Comparison of ENCODE assay signal across 8 mouse cellular contexts in genomic region chr4:127169346-127170221, GRCm38 (mm10). TPM values are rescaled to one million over a fixed set of nuclear protein-coding genes. Genes with fewer than 3 reads are reported as not detected.
DNase-seq lines count a peak whose midpoint lies in the region; ATAC-seq and TF ChIP-seq lines count a peak whose summit lies in the region.

No protein-coding gene starts in this region.

- H3K9ac ChIP-seq in lung, postnatal 0 days (replicated peaks; ENCODE audit: low read depth) = no peak overlapping the region

- 0 out of 2 replicates have a peak, but pooled peaks cover 3% of the 10 kb centered on the region for H3K4me1 ChIP-seq in lung, postnatal 0 days (ENCODE audit: insufficient read depth, low read depth, low read length)
- no peaks in the 10 kb centered on the region for H3K4me1 ChIP-seq in bone marrow macrophage, adult 2 months (ENCODE audit: control insufficient read depth, insufficient read depth, low read length)
- H3K4me1 ChIP-seq in olfactory bulb, adult 2 months (ENCODE audit: control insufficient read depth, insufficient read depth, low read length) = peaks cover 25% of the 10 kb centered on the region

- TF ChIP-seq CTCF in lung, postnatal 0 days (IDR thresholded peaks at IDR 0.05) = no peak
- no peak for TF ChIP-seq CTCF in bone marrow macrophage, adult 2 months (IDR thresholded peaks at IDR 0.05; ENCODE audit: low read depth, low read length)
- TF ChIP-seq CTCF in olfactory bulb, adult 2 months (IDR thresholded peaks at IDR 0.05; ENCODE audit: insufficient read depth, low read depth, low read length) = no peak

- TF ChIP-seq POLR2A in bone marrow macrophage, adult 2 months (IDR thresholded peaks at IDR 0.05; ENCODE audit: borderline replicate concordance, low read depth, low read length) = no peak
- no peak for TF ChIP-seq POLR2A in olfactory bulb, adult 2 months (IDR thresholded peaks at IDR 0.05; ENCODE audit: insufficient read depth, low read depth, low read length)

- peak; percentile 14 for ATAC-seq in lung, postnatal 0 days
- no peak for ATAC-seq in erythroid progenitor cell, adult 5-6 weeks (replicated peaks; ENCODE audit: low FRiP score, poor library complexity, severe bottlenecking)

- H3K4me2 ChIP-seq in lung, postnatal 0 days (replicated peaks; ENCODE audit: low read depth, low read length) = peak overlapping the region; percentile 100

- no peak overlapping the region for H3K27ac ChIP-seq in lung, postnatal 0 days (ENCODE audit: low read length)
- no peak overlapping the region for H3K27ac ChIP-seq in bone marrow macrophage, adult 2 months (ENCODE audit: insufficient read depth, low read depth, low read length)
- peak overlapping the region; percentile 91 for H3K27ac ChIP-seq in olfactory bulb, adult 2 months (ENCODE audit: insufficient read depth, low read depth, low read length)

- peaks cover 17% of the 10 kb centered on the region for H3K27me3 ChIP-seq in lung, postnatal 0 days (replicated peaks; ENCODE audit: insufficient read depth, low read length)

- no peaks in the 10 kb centered on the region for H3K9me3 ChIP-seq in lung, postnatal 0 days (ENCODE audit: low read length)

- peak overlapping the region; percentile 60 for H3K4me3 ChIP-seq in lung, postnatal 0 days (ENCODE audit: low read depth, low read length)
- peak overlapping the region; percentile 61 for H3K4me3 ChIP-seq in bone marrow macrophage, adult 2 months (ENCODE audit: insufficient read depth, low read length)
- H3K4me3 ChIP-seq in olfactory bulb, adult 2 months (ENCODE audit: insufficient read depth, low read depth, low read length) = peak overlapping the region; percentile 93

- DNase-seq in lung, postnatal 0 days (ENCODE audit: low spot score) = no peak
- no peak for DNase-seq in lung, postnatal 4 days
- DNase-seq in embryo, embryonic 11 days = peak; percentile 55
- DNase-seq in heart, postnatal 14 days = peak; percentile 9 to 16
- DNase-seq in liver = peak; percentile 36

- TF ChIP-seq EP300 in lung, postnatal 0 days (IDR thresholded peaks at IDR 0.05) = no peak

- intact Hi-C loops in heart, postnatal 14 days (cut with DNase I) = no loop called here

- WGBS in lung, postnatal 0 days = 3% methylated on average over 35 of the region's 51 CpGs
- 3% methylated on average over 51 of the region's 51 CpGs for WGBS in olfactory bulb, adult 2 months

- H3K36me3 ChIP-seq in lung, postnatal 0 days (ENCODE audit: insufficient read depth, low read length) = no peaks in the 10 kb centered on the region

RNA-seq across cellular contexts. Expression of gene Dlgap3, which starts 0.6 kb away (rescaled TPM):
- 0.10 and 0.18 TPM in 2 replicates for polyA plus RNA-seq in lung, postnatal 0 days (2015; fragmentation: Nextera tagmentation; extraction: Ambion mirVana)
- polyA plus RNA-seq in bone marrow macrophage, adult 2 months (2012; ENCODE audit: insufficient read depth, insufficient read length, missing spikeins) = not detected in 2 replicates
- total RNA-seq in heart, postnatal 14 days (2021) = under 1 TPM; 0.26 to 0.29 TPM
- not detected in 2 replicates for polyA plus RNA-seq in olfactory bulb, adult 2 months (2012; ENCODE audit: insufficient read depth, insufficient read length, low replicate concordance, missing spikeins)
- total RNA-seq in erythroid progenitor cell, adult 5-6 weeks (2015; ENCODE audit: low replicate concordance) = not detected in 2 replicates
- total RNA-seq in erythroid progenitor cell, adult 5-6 weeks (2017; ENCODE audit: low replicate concordance) = not detected in 2 replicates

RNA-seq across cellular contexts. Expression of gene Tmem35b, which starts 46.1 kb away (rescaled TPM):
- 19.7 and 27.7 TPM in 2 replicates for polyA plus RNA-seq in lung, postnatal 0 days (2015; fragmentation: Nextera tagmentation; extraction: Ambion mirVana)
- polyA plus RNA-seq in bone marrow macrophage, adult 2 months (2012; ENCODE audit: insufficient read depth, insufficient read length, missing spikeins) = 24.9 and 34.6 TPM in 2 replicates
- total RNA-seq in heart, postnatal 14 days (2021) = 1 to 10 TPM; 1.6 to 2.2 TPM
- not detected in 2 replicates for polyA plus RNA-seq in olfactory bulb, adult 2 months (2012; ENCODE audit: insufficient read depth, insufficient read length, low replicate concordance, missing spikeins)
- total RNA-seq in erythroid progenitor cell, adult 5-6 weeks (2015; ENCODE audit: low replicate concordance) = 4.3 and 11.3 TPM in 2 replicates
- 0.45 and 2.3 TPM in 2 replicates for total RNA-seq in erythroid progenitor cell, adult 5-6 weeks (2017; ENCODE audit: low replicate concordance)

Comparison
In these comparisons a context has a peak if more than half of its experiments do, and no peak if none do; other contexts are left out.
1. DNase-seq: peak in embryo, embryonic 11 days (single experiment), heart, postnatal 14 days (2 of 2) and liver (single experiment); none in lung, postnatal 0 days (single experiment) and lung, postnatal 4 days (0 of 2).
2. RNA of gene Dlgap3, which starts 0.6 kb away (polyA plus RNA-seq): not detected in olfactory bulb, adult 2 months; 0.10 to 0.18 TPM in lung, postnatal 0 days and not detected in bone marrow macrophage, adult 2 months; every median in the first group is over 10 times any median in the second.
3. RNA of gene Tmem35b, which starts 46.1 kb away (polyA plus RNA-seq): 24.9 to 34.6 TPM in bone marrow macrophage, adult 2 months and 19.7 to 27.7 TPM in lung, postnatal 0 days; not detected in olfactory bulb, adult 2 months; every median in the first group is over 10 times any median in the second.
4. Peak in every context shown above with its lines, with median percentiles within 50 percentile points of each other: H3K4me3 ChIP-seq.